Mouse (Mus musculus) hindbrain, embryonic 16.5 days (tissue): ENCODE data around the gene Chit1. TPM values are rescaled to one million over a fixed set of nuclear protein-coding genes. Genes with fewer than 3 reads are reported as not detected.

Source experiments
- ATAC-seq: fragments of 200-750 bp; cut with Nextera tagmentation; 2 replicates; pipeline ENCODE4 v1.8.0; 2017; ENCODE audit warnings: moderate TSS enrichment, moderate library complexity
- H3K27ac ChIP-seq: fragments of 300-500 bp; sonication (generic); 2 replicates; pipeline ENCODE4 v1.5.1; 2014; ENCODE audit warnings: low read depth, mild to moderate bottlenecking, control low read depth, low read length, moderate library complexity
- H3K27me3 ChIP-seq: fragments of 300-500 bp; sonication (generic); replicated peaks from 2 replicates; pipeline ENCODE4 v1.6.1; 2014; ENCODE audit warnings: low read length; ENCODE audit not compliant: control insufficient read depth, insufficient read depth
- H3K36me3 ChIP-seq: fragments of 300-500 bp; sonication (generic); 2 replicates; pipeline ENCODE4 v1.6.1; 2014; ENCODE audit warnings: mild to moderate bottlenecking, low read length, moderate library complexity, mixed read lengths; ENCODE audit not compliant: control insufficient read depth, insufficient read depth
- H3K4me1 ChIP-seq: fragments of 300-500 bp; sonication (generic); 2 replicates; pipeline ENCODE4 v1.6.1; 2014; ENCODE audit warnings: low read depth, low read length; ENCODE audit not compliant: control insufficient read depth, insufficient read depth
- H3K4me2 ChIP-seq: fragments of 300-500 bp; sonication (generic); 2 replicates; pipeline ENCODE4 v1.6.1; 2014; ENCODE audit warnings: mild to moderate bottlenecking, low read length, control low read depth, moderate library complexity
- H3K4me3 ChIP-seq: fragments of 300-500 bp; sonication (generic); 2 replicates; pipeline ENCODE4 v1.5.1; 2014; ENCODE audit warnings: mild to moderate bottlenecking, low read length, control low read depth, moderate library complexity
- H3K9ac ChIP-seq: fragments of 300-500 bp; sonication (generic); 2 replicates; pipeline ENCODE4 v1.6.1; 2014; ENCODE audit warnings: low read depth, mild to moderate bottlenecking, control low read depth, low read length, moderate library complexity
- H3K9me3 ChIP-seq: fragments of 300-500 bp; sonication (generic); 2 replicates; pipeline ENCODE4 v1.6.1; 2014; ENCODE audit warnings: mild to moderate bottlenecking, low read length, moderate library complexity; ENCODE audit not compliant: control insufficient read depth
- WGBS: fragments of 180-500 bp; shearing (Covaris S2); extraction: QIAGEN DNeasy Blood & Tissue Kit; methylation state at CpG from one replicate; pipeline ENCODE4 v1.1.7; 2014; 5-methylcytosine and 5-hydroxymethylcytosine counted together
- polyA plus RNA-seq: library from polyadenylated mRNA; unstranded; fragments of >200 nt; fragmentation: Nextera tagmentation; extraction: Ambion mirVana; gene quantifications from 2 replicates; pipeline ENCODE4 v1.2.1, GENCODE M21; 2015

Chit1 gene
- polyA plus RNA-seq, 1 experiment from 2014 or later, result 0.73 TPM

DNA sequence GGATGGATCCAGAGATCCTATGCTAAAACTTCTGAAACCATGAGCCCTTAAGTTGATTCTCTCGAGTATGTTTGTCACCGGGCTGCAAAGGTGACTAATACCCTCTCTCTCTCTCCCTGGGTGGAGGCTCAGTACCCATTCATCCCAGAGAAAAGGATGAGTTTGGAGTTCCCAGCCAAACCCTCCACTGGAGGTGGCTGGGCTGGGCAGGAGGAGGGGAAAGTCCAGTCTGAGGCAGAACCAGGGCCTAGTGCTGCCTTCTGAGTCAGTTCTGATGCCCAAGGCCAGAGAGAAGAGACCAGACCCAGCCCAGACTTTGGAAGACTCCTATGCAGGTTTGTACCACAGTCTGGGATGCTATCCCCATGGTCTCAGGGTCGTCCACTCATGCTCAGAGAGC, 9.4 kb upstream of the Chit1 start:
- 80% methylated on average over 3 of the region's 3 CpGs for WGBS
- Histone ChIP-seq H3K36me3 (no peaks in the 10 kb centered on the region), H3K4me1 (peaks cover 18% of the 10 kb centered on the region), H3K4me3 (no peak overlapping the region), H3K4me2 (no peak overlapping the region), H3K27ac (no peak overlapping the region), H3K9ac (no peak overlapping the region), H3K27me3 (no peaks in the 10 kb centered on the region), H3K9me3 (no peaks in the 10 kb centered on the region)
- ATAC-seq, result no peak

DNA sequence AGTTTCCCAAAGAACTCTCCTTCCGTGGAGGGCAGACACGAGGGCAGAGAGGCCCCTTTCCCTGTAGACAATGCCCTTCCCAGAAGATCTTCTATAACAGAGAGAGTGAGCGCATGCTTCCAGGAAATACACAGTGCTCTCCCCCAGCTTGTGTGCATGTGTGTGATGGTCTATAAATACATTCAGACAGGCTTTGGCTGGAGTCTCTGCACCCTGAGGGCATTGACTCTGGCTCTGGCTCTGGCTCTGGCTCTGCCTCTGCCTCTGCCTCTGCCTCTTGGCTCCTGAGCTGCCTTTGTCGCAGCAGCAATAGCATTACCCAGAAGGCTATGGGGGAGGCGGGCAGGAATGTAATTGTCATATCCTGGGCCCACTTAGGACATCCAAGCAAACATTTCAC, 7.2 kb upstream of the Chit1 start:
- Histone ChIP-seq H3K4me1 (peaks cover 5% of the 10 kb centered on the region), H3K9me3 (no peaks in the 10 kb centered on the region), H3K36me3 (no peaks in the 10 kb centered on the region), H3K27me3 (no peaks in the 10 kb centered on the region), H3K9ac (no peak overlapping the region), H3K4me3 (no peak overlapping the region), H3K27ac (no peak overlapping the region), H3K4me2 (no peak overlapping the region)
- ATAC-seq, result no peak
- WGBS, result 52% methylated on average over 5 of the region's 5 CpGs

DNA sequence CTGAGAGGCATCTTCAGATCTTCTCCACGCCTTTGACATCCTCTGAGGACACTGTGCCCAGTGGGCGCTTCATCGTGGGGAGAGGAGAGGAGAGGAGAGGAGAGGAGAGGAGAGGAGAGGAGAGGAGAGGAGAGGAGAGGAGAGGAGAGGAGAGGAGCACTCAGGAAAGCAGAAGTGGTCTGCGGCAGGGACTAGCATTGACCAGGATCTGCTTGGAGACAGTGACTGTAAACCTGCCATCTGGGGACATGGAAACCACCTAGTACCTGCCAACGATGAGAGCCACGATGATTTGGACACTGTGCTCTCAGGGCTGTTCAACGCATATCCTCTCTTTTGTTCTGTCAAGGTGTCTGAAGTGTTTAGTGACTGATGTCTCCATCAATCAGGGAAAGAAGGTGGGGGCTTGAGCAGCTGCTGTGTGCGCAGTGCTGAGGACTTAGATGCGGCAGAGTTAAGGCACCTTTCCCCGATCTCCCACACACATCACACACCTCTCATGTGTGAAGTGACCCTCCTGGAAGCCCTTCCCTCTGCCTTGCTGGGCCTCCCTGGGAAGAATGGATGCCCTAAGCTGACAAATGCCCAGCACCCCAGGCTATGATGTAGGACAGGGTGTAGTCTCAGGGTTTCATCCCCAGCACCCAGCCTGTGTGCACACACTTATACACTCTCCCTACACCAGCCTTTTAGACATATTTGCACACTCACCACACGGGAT, 5.8 kb upstream of the Chit1 start:
- Histone ChIP-seq H3K4me3 (no peak overlapping the region), H3K27me3 (no peaks in the 10 kb centered on the region), H3K9ac (no peak overlapping the region), H3K36me3 (no peaks in the 10 kb centered on the region), H3K4me2 (no peak overlapping the region), H3K4me1 (no peaks in the 10 kb centered on the region), H3K27ac (no peak overlapping the region), H3K9me3 (no peaks in the 10 kb centered on the region)
- 72% methylated on average over 11 of the region's 11 CpGs for WGBS
- no peak for ATAC-seq

GRCm38 (mm10) chr1:134105764-134106430, 5.1 kb upstream of the Chit1 start:
- H3K36me3 ChIP-seq, result no peaks in the 10 kb centered on the region
- ATAC-seq, result no peak
- H3K9ac ChIP-seq, result no peak overlapping the region
- WGBS, result 55% methylated on average over 3 of the region's 3 CpGs
- no peaks in the 10 kb centered on the region for H3K4me1 ChIP-seq
- no peaks in the 10 kb centered on the region for H3K27me3 ChIP-seq
- no peaks in the 10 kb centered on the region for H3K9me3 ChIP-seq
- no peak overlapping the region for H3K27ac ChIP-seq
- no peak overlapping the region for H3K4me2 ChIP-seq
- H3K4me3 ChIP-seq, result no peak overlapping the region

GRCm38 (mm10) chr1:134106719-134107118, 4.3 kb upstream of the Chit1 start:
- H3K9me3 ChIP-seq, result no peaks in the 10 kb centered on the region
- ATAC-seq, result no peak
- no peaks in the 10 kb centered on the region for H3K4me1 ChIP-seq
- no peak overlapping the region for H3K27ac ChIP-seq
- no peak overlapping the region for H3K4me3 ChIP-seq
- H3K27me3 ChIP-seq, result no peaks in the 10 kb centered on the region
- H3K9ac ChIP-seq, result no peak overlapping the region
- no peak overlapping the region for H3K4me2 ChIP-seq
- 2% methylated on average over 5 of the region's 5 CpGs for WGBS
- H3K36me3 ChIP-seq, result no peaks in the 10 kb centered on the region

DNA sequence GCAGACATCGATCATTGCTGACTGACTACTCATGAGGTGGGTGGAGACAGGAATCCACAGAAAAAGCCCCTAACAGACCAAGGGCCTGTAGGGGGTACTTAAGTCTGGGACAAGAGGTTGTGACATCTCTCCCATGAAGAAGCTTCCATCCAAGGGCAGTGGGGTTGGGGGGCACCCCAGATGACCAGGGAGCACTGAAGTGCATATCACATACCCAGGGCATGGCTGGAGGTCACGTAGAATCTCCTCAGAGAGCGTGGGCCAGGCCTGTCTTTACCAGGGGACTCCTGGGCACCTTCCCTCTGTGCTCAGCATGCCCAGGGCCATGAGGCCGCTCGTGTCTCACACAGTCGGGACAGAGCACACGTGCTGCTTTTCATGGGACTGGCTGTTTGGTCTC, 3.3 kb upstream of the Chit1 start:
- no peak for ATAC-seq
- Histone ChIP-seq H3K4me2 (no peak overlapping the region), H3K9me3 (no peaks in the 10 kb centered on the region), H3K36me3 (no peaks in the 10 kb centered on the region), H3K4me3 (no peak overlapping the region), H3K9ac (no peak overlapping the region), H3K27me3 (no peaks in the 10 kb centered on the region), H3K4me1 (no peaks in the 10 kb centered on the region), H3K27ac (no peak overlapping the region)
- 85% methylated on average over 7 of the region's 7 CpGs for WGBS

GRCm38 (mm10) chr1:134110015-134110414, 1.0 kb upstream of the Chit1 start:
- Histone ChIP-seq H3K4me2 (no peak overlapping the region), H3K9ac (no peak overlapping the region), H3K36me3 (no peaks in the 10 kb centered on the region), H3K9me3 (no peaks in the 10 kb centered on the region), H3K4me3 (no peak overlapping the region), H3K27ac (no peak overlapping the region), H3K4me1 (no peaks in the 10 kb centered on the region), H3K27me3 (no peaks in the 10 kb centered on the region)
- 92% methylated on average over 3 of the region's 3 CpGs for WGBS
- no peak for ATAC-seq

DNA sequence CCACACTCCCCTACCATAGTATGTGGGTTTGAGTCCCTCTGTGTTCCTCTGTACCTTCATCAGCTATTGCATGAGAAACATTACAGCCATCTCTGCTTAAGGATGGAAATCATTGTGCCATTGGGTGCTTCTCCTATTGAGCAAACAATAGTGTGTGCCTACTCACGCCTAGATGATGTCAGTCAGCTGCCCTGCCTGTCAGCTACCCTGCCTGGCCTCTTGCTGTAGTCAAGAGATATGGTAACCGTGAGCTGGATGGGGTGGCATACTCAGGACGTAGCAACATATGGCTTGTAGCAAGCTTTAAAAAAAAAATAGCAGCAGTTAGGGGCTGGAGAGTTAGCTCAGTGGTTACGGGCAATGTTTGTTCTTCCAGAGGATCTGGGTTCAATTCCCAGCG, 593 bp upstream of the Chit1 start:
- Histone ChIP-seq H3K9ac (no peak overlapping the region), H3K4me3 (no peak overlapping the region), H3K4me1 (no peaks in the 10 kb centered on the region), H3K27ac (no peak overlapping the region), H3K9me3 (no peaks in the 10 kb centered on the region), H3K4me2 (no peak overlapping the region), H3K27me3 (no peaks in the 10 kb centered on the region), H3K36me3 (no peaks in the 10 kb centered on the region)
- no peak for ATAC-seq
- WGBS, result 92% methylated on average over 5 of the region's 5 CpGs

DNA sequence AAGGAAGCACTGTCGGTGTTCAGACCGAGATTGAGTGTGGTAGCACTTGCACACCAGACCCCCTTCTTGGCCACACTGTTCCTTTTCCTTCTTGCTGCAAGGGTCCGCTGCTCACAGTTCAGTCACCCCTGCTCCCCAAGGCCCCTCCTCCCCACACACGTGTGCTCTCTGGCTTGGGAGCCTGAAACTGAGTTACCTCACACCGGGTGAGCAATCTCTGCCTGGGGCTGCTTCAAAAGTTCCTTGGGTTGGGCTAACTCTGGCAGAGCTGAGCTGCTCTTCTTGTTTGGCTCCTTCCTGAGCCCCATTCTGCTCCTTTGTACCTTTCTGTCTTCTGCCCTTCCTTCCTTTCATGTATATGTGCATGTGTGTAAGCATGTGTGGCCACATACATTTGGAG, 2.5 kb downstream of the Chit1 start:
- no peak for ATAC-seq
- Histone ChIP-seq H3K4me1 (no peaks in the 10 kb centered on the region), H3K9me3 (no peaks in the 10 kb centered on the region), H3K27ac (no peak overlapping the region), H3K27me3 (no peaks in the 10 kb centered on the region), H3K36me3 (no peaks in the 10 kb centered on the region), H3K4me3 (no peak overlapping the region), H3K4me2 (no peak overlapping the region), H3K9ac (no peak overlapping the region)
- WGBS, result 61% methylated on average over 5 of the region's 5 CpGs
